Mouse (Mus musculus): Measurements from ENCODE around the gene Ntm. TPM values are rescaled to one million over a fixed set of nuclear protein-coding genes. Genes with fewer than 3 reads are reported as not detected.

Ntm gene
- total and polyA plus RNA-seq, 3 experiments: 1.6 to 1.9 (median 1.8) TPM

GRCm38 (mm10) chr9:29055637-29056036, 907.3 kb downstream of the Ntm start:
- WGBS: 80% methylated on average over 2 of the region's 2 CpGs
- no peaks in the 10 kb centered on the region for H3K4me1 ChIP-seq (ENCODE audit: control insufficient read depth, insufficient read depth, low read length)
- no peak overlapping the region for H3K9ac ChIP-seq (ENCODE audit: low read depth, low read length)
- no peaks in the 10 kb centered on the region for H3K79me2 ChIP-seq (replicated peaks; ENCODE audit: control insufficient read depth, insufficient read depth, low read length)
- DNase-seq: no peak
- intact Hi-C loops (cut with DNase I): no loop called here
- H3K36me3 ChIP-seq (ENCODE audit: control insufficient read depth, insufficient read depth, low read length): no peaks in the 10 kb centered on the region
- no peaks in the 10 kb centered on the region for H3K27me3 ChIP-seq (ENCODE audit: control insufficient read depth, insufficient read depth, low read length)
- H3K4me3 ChIP-seq: no peak overlapping the region
- H3K27ac ChIP-seq: no peak overlapping the region
- TF ChIP-seq POLR2A (IDR thresholded peaks at IDR 0.05; ENCODE audit: insufficient read depth, low read depth, low read length): no peak

GRCm38 (mm10) chr9:29036466-29036865, 926.5 kb downstream of the Ntm start:
- Histone ChIP-seq H3K36me3 (ENCODE audit: control insufficient read depth, insufficient read depth, low read length) (no peaks in the 10 kb centered on the region), H3K79me2 (replicated peaks; ENCODE audit: control insufficient read depth, insufficient read depth, low read length) (no peaks in the 10 kb centered on the region), H3K4me1 (ENCODE audit: control insufficient read depth, insufficient read depth, low read length) (no peaks in the 10 kb centered on the region), H3K9ac (ENCODE audit: low read depth, low read length) (no peak overlapping the region), H3K27me3 (ENCODE audit: control insufficient read depth, insufficient read depth, low read length) (no peaks in the 10 kb centered on the region), H3K4me3 (no peak overlapping the region), H3K27ac (no peak overlapping the region)
- TF ChIP-seq POLR2A (IDR thresholded peaks at IDR 0.05; ENCODE audit: insufficient read depth, low read depth, low read length) (no peak), EP300 (IDR thresholded peaks at IDR 0.05; ENCODE audit: insufficient read depth, low read depth, low read length) (no peak), CTCF (IDR thresholded peaks at IDR 0.05) (no peak)
- no peak for DNase-seq
- WGBS: 45% methylated on average over 3 of the region's 3 CpGs
- intact Hi-C loops (cut with DNase I): no loop called here

GRCm38 (mm10) chr9:29036058-29036457, 926.9 kb downstream of the Ntm start:
- no peaks in the 10 kb centered on the region for H3K4me1 ChIP-seq (ENCODE audit: control insufficient read depth, insufficient read depth, low read length)
- H3K9ac ChIP-seq (ENCODE audit: low read depth, low read length): no peak overlapping the region
- no peaks in the 10 kb centered on the region for H3K36me3 ChIP-seq (ENCODE audit: control insufficient read depth, insufficient read depth, low read length)
- no peaks in the 10 kb centered on the region for H3K27me3 ChIP-seq (ENCODE audit: control insufficient read depth, insufficient read depth, low read length)
- WGBS: 31% methylated on average over 4 of the region's 4 CpGs
- H3K79me2 ChIP-seq (replicated peaks; ENCODE audit: control insufficient read depth, insufficient read depth, low read length): no peaks in the 10 kb centered on the region
- intact Hi-C loops (cut with DNase I): no loop called here
- no peak overlapping the region for H3K4me3 ChIP-seq
- no peak for DNase-seq
- TF ChIP-seq CTCF (IDR thresholded peaks at IDR 0.05): no peak
- no peak for TF ChIP-seq POLR2A (IDR thresholded peaks at IDR 0.05; ENCODE audit: insufficient read depth, low read depth, low read length)
- TF ChIP-seq EP300 (IDR thresholded peaks at IDR 0.05; ENCODE audit: insufficient read depth, low read depth, low read length): no peak
- H3K27ac ChIP-seq: no peak overlapping the region

GRCm38 (mm10) chr9:29026410-29026809, 936.5 kb downstream of the Ntm start:
- Histone ChIP-seq H3K36me3 (ENCODE audit: control insufficient read depth, insufficient read depth, low read length) (no peaks in the 10 kb centered on the region), H3K9ac (ENCODE audit: low read depth, low read length) (no peak overlapping the region), H3K27me3 (ENCODE audit: control insufficient read depth, insufficient read depth, low read length) (no peaks in the 10 kb centered on the region), H3K4me1 (ENCODE audit: control insufficient read depth, insufficient read depth, low read length) (no peaks in the 10 kb centered on the region), H3K79me2 (replicated peaks; ENCODE audit: control insufficient read depth, insufficient read depth, low read length) (no peaks in the 10 kb centered on the region), H3K4me3 (no peak overlapping the region), H3K27ac (no peak overlapping the region)
- no peak for DNase-seq
- WGBS: 77% methylated on average over 6 of the region's 6 CpGs
- intact Hi-C loops (cut with DNase I): no loop called here
- TF ChIP-seq EP300 (IDR thresholded peaks at IDR 0.05; ENCODE audit: insufficient read depth, low read depth, low read length) (no peak), POLR2A (IDR thresholded peaks at IDR 0.05; ENCODE audit: insufficient read depth, low read depth, low read length) (no peak), CTCF (IDR thresholded peaks at IDR 0.05) (no peak)

- no peaks in the 10 kb centered on the region for H3K4me1 ChIP-seq (ENCODE audit: control insufficient read depth, insufficient read depth, low read length)
- H3K36me3 ChIP-seq (ENCODE audit: control insufficient read depth, insufficient read depth, low read length): no peaks in the 10 kb centered on the region
- H3K4me3 ChIP-seq: no peak overlapping the region
- intact Hi-C loops (cut with DNase I): no loop called here
- no peak overlapping the region for H3K27ac ChIP-seq
- no peaks in the 10 kb centered on the region for H3K27me3 ChIP-seq (ENCODE audit: control insufficient read depth, insufficient read depth, low read length)
- no peaks in the 10 kb centered on the region for H3K79me2 ChIP-seq (replicated peaks; ENCODE audit: control insufficient read depth, insufficient read depth, low read length)
- WGBS: 28% methylated on average over 4 of the region's 4 CpGs
- DNase-seq: peak in 1 of 2 experiments; percentile 10
- no peak overlapping the region for H3K9ac ChIP-seq (ENCODE audit: low read depth, low read length)
- no peak for TF ChIP-seq EP300 (IDR thresholded peaks at IDR 0.05; ENCODE audit: insufficient read depth, low read depth, low read length)
- no peak for TF ChIP-seq POLR2A (IDR thresholded peaks at IDR 0.05; ENCODE audit: insufficient read depth, low read depth, low read length)
- no peak for TF ChIP-seq CTCF (IDR thresholded peaks at IDR 0.05)
Observed at GRCm38 (mm10) chr9:29025603-29026002, 937.3 kb downstream of the Ntm start.

GRCm38 (mm10) chr9:29025104-29025503, 937.8 kb downstream of the Ntm start:
- Histone ChIP-seq H3K9ac (ENCODE audit: low read depth, low read length) (no peak overlapping the region), H3K79me2 (replicated peaks; ENCODE audit: control insufficient read depth, insufficient read depth, low read length) (no peaks in the 10 kb centered on the region), H3K27me3 (ENCODE audit: control insufficient read depth, insufficient read depth, low read length) (no peaks in the 10 kb centered on the region), H3K4me1 (ENCODE audit: control insufficient read depth, insufficient read depth, low read length) (no peaks in the 10 kb centered on the region), H3K36me3 (ENCODE audit: control insufficient read depth, insufficient read depth, low read length) (no peaks in the 10 kb centered on the region), H3K27ac (no peak overlapping the region), H3K4me3 (no peak overlapping the region)
- no peak for DNase-seq
- WGBS: 33% methylated on average over 1 of the region's 1 CpGs
- no peak for TF ChIP-seq CTCF (IDR thresholded peaks at IDR 0.05)
- TF ChIP-seq POLR2A (IDR thresholded peaks at IDR 0.05; ENCODE audit: insufficient read depth, low read depth, low read length): no peak
- TF ChIP-seq EP300 (IDR thresholded peaks at IDR 0.05; ENCODE audit: insufficient read depth, low read depth, low read length): no peak
- intact Hi-C loops (cut with DNase I): no loop called here

Measured in heart, adult 2 months (tissue).